Mouse (Mus musculus): ENCODE results near the gene Fgf18. TPM values are rescaled to one million over a fixed set of nuclear protein-coding genes. Genes with fewer than 3 reads are reported as not detected.

The Fgf18 gene
- total RNA-seq (2021), result 1 to 10 TPM; 3.4 to 4.0 TPM
- long read RNA-seq, partial matches to known transcripts, result 0 of 4 reads
- long read RNA-seq, other reads (novel, unspliced or antisense), result 2 of 4 reads

- peak in 1 of 2 experiments; percentile 26 for DNase-seq (ENCODE audit: low spot score in 2 of 2)
Observed at GRCm38 (mm10) chr11:33147171-33147571, at the start of gene Fgf18. Gene Fgf18, minus strand, starts transcription at chr11:33147400.

GRCm38 (mm10) chr11:33196447-33197132 is 49.4 kb upstream of the Fgf18 start:
- DNase-seq (ENCODE audit: low spot score in 2 of 2), result no peak

GRCm38 (mm10) chr11:33195531-33196446 is 48.6 kb upstream of the Fgf18 start:
- no peak for DNase-seq (ENCODE audit: low spot score in 2 of 2)

GRCm38 (mm10) chr11:33195061-33195460 is 47.9 kb upstream of the Fgf18 start:
- DNase-seq (ENCODE audit: low spot score in 2 of 2), result no peak

GRCm38 (mm10) chr11:33193695-33194094 is 46.5 kb upstream of the Fgf18 start:
- no peak for DNase-seq (ENCODE audit: low spot score in 2 of 2)

- no peak for DNase-seq (ENCODE audit: low spot score in 2 of 2)
Observed at GRCm38 (mm10) chr11:33181804-33182203, 34.6 kb upstream of the Fgf18 start.

- DNase-seq (ENCODE audit: low spot score in 2 of 2), result no peak
Observed at GRCm38 (mm10) chr11:33180701-33181116, 33.5 kb upstream of the Fgf18 start.

- DNase-seq (ENCODE audit: low spot score in 2 of 2), result no peak
Observed at GRCm38 (mm10) chr11:33179802-33180201, 32.6 kb upstream of the Fgf18 start.

- DNase-seq (ENCODE audit: low spot score in 2 of 2), result peak in 1 of 2 experiments; percentile 56
Observed at GRCm38 (mm10) chr11:33176525-33177245, 29.5 kb upstream of the Fgf18 start.

- DNase-seq (ENCODE audit: low spot score in 2 of 2), result no peak
Observed at GRCm38 (mm10) chr11:33175768-33176167, 28.6 kb upstream of the Fgf18 start.

GRCm38 (mm10) chr11:33170489-33170888 is 23.3 kb upstream of the Fgf18 start:
- DNase-seq (ENCODE audit: low spot score in 2 of 2), result peak; percentile 22 to 53

- DNase-seq (ENCODE audit: low spot score in 2 of 2), result peak; percentile 99
Observed at GRCm38 (mm10) chr11:33162998-33163506, 15.9 kb upstream of the Fgf18 start, which contains the start of gene Npm1. Gene Npm1, minus strand, starts transcription at chr11:33163206.

- peak; percentile 44 to 71 for DNase-seq (ENCODE audit: low spot score in 2 of 2)
Observed at GRCm38 (mm10) chr11:33162211-33162997, 15.2 kb upstream of the Fgf18 start.

- DNase-seq (ENCODE audit: low spot score in 2 of 2), result no peak
Observed at GRCm38 (mm10) chr11:33159741-33160140, 12.5 kb upstream of the Fgf18 start.

- no peak for DNase-seq (ENCODE audit: low spot score in 2 of 2)
Observed at GRCm38 (mm10) chr11:33157453-33158196, 10.4 kb upstream of the Fgf18 start.

- no peak for DNase-seq (ENCODE audit: low spot score in 2 of 2)
Observed at GRCm38 (mm10) chr11:33156436-33157015, 9.3 kb upstream of the Fgf18 start.

- no peak for DNase-seq (ENCODE audit: low spot score in 2 of 2)
Observed at GRCm38 (mm10) chr11:33154459-33154858, 7.3 kb upstream of the Fgf18 start.

GRCm38 (mm10) chr11:33152997-33153396 is 5.8 kb upstream of the Fgf18 start:
- no peak for DNase-seq (ENCODE audit: low spot score in 2 of 2)

GRCm38 (mm10) chr11:33151780-33152145 is 4.6 kb upstream of the Fgf18 start:
- DNase-seq (ENCODE audit: low spot score in 2 of 2), result no peak

Measured in layer of hippocampus, adult 18-20 months (tissue).